Comparison of ENCODE assay signal across 13 mouse cellular contexts in the genomic region with DNA sequence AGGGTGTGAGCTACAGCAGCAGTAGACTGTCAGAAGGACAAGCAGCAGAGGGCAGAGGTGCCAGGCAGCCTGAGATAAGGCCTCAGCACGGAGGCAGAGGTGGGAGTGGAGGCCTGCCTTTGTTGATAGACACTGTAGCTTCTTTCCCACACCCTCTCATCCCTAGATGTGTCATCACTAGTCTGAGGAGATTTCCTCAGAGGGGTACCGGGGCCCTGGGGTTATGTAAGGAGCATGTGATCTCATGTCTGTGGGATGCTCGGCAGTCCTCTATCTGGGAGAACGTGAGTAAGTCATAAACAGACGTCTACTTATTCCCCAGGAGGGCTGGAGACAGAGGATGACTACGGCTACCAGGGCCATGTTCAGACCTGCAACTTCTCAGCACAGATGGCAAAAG. TPM values are rescaled to one million over a fixed set of nuclear protein-coding genes. Genes with fewer than 3 reads are reported as not detected.
DNase-seq lines count a peak whose midpoint lies in the region; ATAC-seq lines count a peak whose summit lies in the region.
"Had no signal": no experiment of that assay in that cellular context is flagged by ENCODE, and none has a peak within 500 bp of the region (broad histone marks: within the 10 kb centered on the region; RNA-seq: fewer than 3 reads in every experiment).

No protein-coding gene starts in this region.

- 42% methylated on average over 6 of the region's 6 CpGs for WGBS in liver, embryonic 11.5 days

- H3K9ac ChIP-seq in liver, embryonic 11.5 days (ENCODE audit: low read depth, low read length), result no peak overlapping the region
- H3K9ac ChIP-seq: limb, embryonic 13.5 days had no signal

- no peak overlapping the region for H3K4me3 ChIP-seq in liver, embryonic 11.5 days (ENCODE audit: low read depth, low read length)
- H3K4me3 ChIP-seq: limb, embryonic 13.5 days had no signal

- ATAC-seq in liver, embryonic 11.5 days (replicated peaks; ENCODE audit: low FRiP score), result peak; percentile 98
- ATAC-seq: activated CD4-positive, CD25-positive, alpha-beta regulatory T cell, adult 4 months; hindbrain, embryonic 16.5 days had no signal

- H3K9me3 ChIP-seq in liver, embryonic 11.5 days (ENCODE audit: control insufficient read depth, low read length), result no peaks in the 10 kb centered on the region
- H3K9me3 ChIP-seq: limb, embryonic 13.5 days had no signal

- peak overlapping the region; percentile 31 for H3K4me2 ChIP-seq in liver, embryonic 11.5 days
- H3K4me2 ChIP-seq: limb, embryonic 13.5 days had no signal

- peak; percentile 62 for DNase-seq in right cerebral cortex, adult 18-20 months
- no peak for DNase-seq in right cerebral cortex, postnatal 14 days
- DNase-seq in c-Kit-negative CD71-positive TER-119-positive erythroid progenitor cells, embryonic 14.5 days (ENCODE audit: low read depth, low spot score), result peak; percentile 80
- DNase-seq in liver, embryonic 11.5 days (ENCODE audit: low spot score), result no peak
- DNase-seq in spleen, postnatal 14 days (ENCODE audit: low spot score in 2 of 2), result peak; percentile 50 to 58
- no peak for DNase-seq in urinary bladder, postnatal 10 days (ENCODE audit: low spot score)
- no peak for DNase-seq in yolk sac, embryonic 10.5 days (ENCODE audit: low spot score)
- DNase-seq: layer of hippocampus, postnatal 36 days had no signal

- peaks cover 29% of the 10 kb centered on the region for H3K27me3 ChIP-seq in liver, embryonic 11.5 days (replicated peaks; ENCODE audit: control insufficient read depth, insufficient read depth, low read length)

- peak overlapping the region; percentile 32; the same call in 1 of the 2 replicates for H3K27ac ChIP-seq in liver, embryonic 11.5 days (ENCODE audit: low read depth, low read length)
- H3K27ac ChIP-seq: kidney, postnatal 0 days; limb, embryonic 13.5 days had no signal

- H3K36me3 ChIP-seq in liver, embryonic 11.5 days (ENCODE audit: control insufficient read depth, insufficient read depth, low read length), result no peaks in the 10 kb centered on the region

- peaks cover 22% of the 10 kb centered on the region for H3K4me1 ChIP-seq in liver, embryonic 11.5 days (replicated peaks; ENCODE audit: control insufficient read depth, insufficient read depth, low read length)

RNA-seq across cellular contexts. Expression of a gene that starts 4.2 kb away (rescaled TPM):
- 13.2 and 13.3 TPM in 2 replicates for polyA plus RNA-seq in liver, embryonic 11.5 days (2014; fragmentation: Nextera tagmentation; extraction: Ambion mirVana)

RNA-seq across cellular contexts. Expression of a gene that starts 18.6 kb away (rescaled TPM):
- 1.9 and 2.1 TPM in 2 replicates for polyA plus RNA-seq in liver, embryonic 11.5 days (2014; fragmentation: Nextera tagmentation; extraction: Ambion mirVana)
- polyA plus RNA-seq: activated CD4-positive, CD25-positive, alpha-beta regulatory T cell, adult 4 months had no signal

RNA-seq across cellular contexts. Expression of a gene that starts 19.4 kb away (rescaled TPM):
- polyA plus RNA-seq in liver, embryonic 11.5 days (2014; fragmentation: Nextera tagmentation; extraction: Ambion mirVana), result 12.2 and 13.6 TPM in 2 replicates

RNA-seq across cellular contexts. Expression of a gene that starts 19.9 kb away (rescaled TPM):
- 0.05 TPM in 1 of 2 replicates, not detected in the other for polyA plus RNA-seq in liver, embryonic 11.5 days (2014; fragmentation: Nextera tagmentation; extraction: Ambion mirVana)
- polyA plus RNA-seq: activated CD4-positive, CD25-positive, alpha-beta regulatory T cell, adult 4 months; heart, embryonic 14.5 days; kidney, postnatal 0 days; limb, embryonic 13.5 days had no signal

RNA-seq across cellular contexts. Expression of a gene that starts 19.9 kb away (rescaled TPM):
- 46.2 and 49.8 TPM in 2 replicates for polyA plus RNA-seq in liver, embryonic 11.5 days (2014; fragmentation: Nextera tagmentation; extraction: Ambion mirVana)

Comparison
In these comparisons a context has a peak if more than half of its experiments do, and no peak if none do; other contexts are left out.
1. DNase-seq: peak in right cerebral cortex, adult 18-20 months (single experiment), c-Kit-negative CD71-positive TER-119-positive erythroid progenitor cells, embryonic 14.5 days (single experiment) and spleen, postnatal 14 days (2 of 2); none in right cerebral cortex, postnatal 14 days (single experiment), liver, embryonic 11.5 days (single experiment), urinary bladder, postnatal 10 days (single experiment) and yolk sac, embryonic 10.5 days (single experiment).